Mouse (Mus musculus) cerebellum, adult 9-10 months (tissue): ENCODE measurements around the gene Kantr.

Experiments
- DNase-seq: peaks from one replicate; pipeline ENCODE4 v3.0.0; 2022

Kantr gene

DNA sequence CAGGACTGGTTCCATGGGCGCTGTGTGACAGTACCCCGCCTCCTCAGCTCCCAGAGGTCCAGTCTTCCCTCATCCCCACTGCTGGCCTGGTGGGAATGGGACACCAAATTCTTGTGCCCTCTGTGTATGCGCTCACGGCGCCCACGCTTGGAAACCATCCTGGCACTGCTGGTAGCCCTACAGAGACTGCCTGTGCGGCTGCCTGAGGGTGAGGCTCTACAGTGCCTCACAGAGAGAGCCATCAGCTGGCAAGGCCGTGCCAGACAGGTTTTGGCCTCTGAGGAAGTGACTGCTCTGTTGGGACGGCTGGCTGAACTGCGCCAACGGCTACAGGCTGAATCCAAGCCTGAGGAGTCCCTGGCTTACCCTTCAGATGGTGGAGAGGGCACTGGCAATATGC lies 56.1 kb downstream of the Kantr start:
- DNase-seq: no peak
